Mouse (Mus musculus): Measurements from ENCODE around the gene Dlg3.

- TF ChIP-seq CTCF (IDR thresholded peaks at IDR 0.05; ENCODE audit: borderline replicate concordance, extremely low read depth, insufficient read depth, insufficient read length) (no peak), POLR2A (IDR thresholded peaks at IDR 0.05; ENCODE audit: borderline replicate concordance, extremely low read depth, insufficient read depth, insufficient read length, poor library complexity, severe bottlenecking) (no peak)
Observed at GRCm38 (mm10) chrX:100797851-100798527, 30.5 kb downstream of the Dlg3 start.

All from brain, embryonic 14.5 days (tissue).